Mouse (Mus musculus): ENCODE results near the gene Hes5.

Gene Hes5

DNA sequence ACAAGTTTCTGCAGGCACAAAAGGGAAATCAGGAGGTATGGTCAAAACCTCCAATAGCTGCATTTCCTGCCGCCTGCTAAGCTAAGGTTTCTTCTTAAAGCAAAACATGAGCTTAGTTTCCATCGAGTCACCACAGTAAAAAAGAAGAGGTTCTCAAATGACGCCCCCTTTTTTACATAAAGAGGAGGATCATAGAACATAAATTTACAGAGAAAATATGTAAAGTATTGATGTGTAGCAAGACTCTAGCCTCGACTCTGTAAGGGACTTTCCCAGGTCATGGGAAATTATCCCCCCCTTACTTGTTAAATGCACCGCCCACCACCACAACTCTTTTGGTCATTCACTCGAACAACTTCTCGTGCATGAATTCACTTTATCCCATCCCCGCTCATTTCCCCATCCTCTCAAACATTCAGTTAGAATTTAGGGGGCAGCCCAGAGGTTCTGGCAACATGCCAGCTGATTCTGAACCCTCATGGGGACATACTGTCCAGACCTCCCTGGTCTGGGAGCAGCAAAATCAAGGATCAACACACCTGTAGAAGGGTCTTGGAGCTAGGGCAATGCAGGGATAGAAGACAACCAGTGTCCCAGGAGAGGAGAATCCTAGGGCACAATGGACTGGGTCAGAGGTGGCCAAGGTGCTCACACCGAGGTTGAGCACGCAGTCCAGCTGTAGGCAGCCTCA, 17.9 kb upstream of the Hes5 start:
- no peak for DNase-seq (ENCODE audit: low spot score in 2 of 2)

DNA sequence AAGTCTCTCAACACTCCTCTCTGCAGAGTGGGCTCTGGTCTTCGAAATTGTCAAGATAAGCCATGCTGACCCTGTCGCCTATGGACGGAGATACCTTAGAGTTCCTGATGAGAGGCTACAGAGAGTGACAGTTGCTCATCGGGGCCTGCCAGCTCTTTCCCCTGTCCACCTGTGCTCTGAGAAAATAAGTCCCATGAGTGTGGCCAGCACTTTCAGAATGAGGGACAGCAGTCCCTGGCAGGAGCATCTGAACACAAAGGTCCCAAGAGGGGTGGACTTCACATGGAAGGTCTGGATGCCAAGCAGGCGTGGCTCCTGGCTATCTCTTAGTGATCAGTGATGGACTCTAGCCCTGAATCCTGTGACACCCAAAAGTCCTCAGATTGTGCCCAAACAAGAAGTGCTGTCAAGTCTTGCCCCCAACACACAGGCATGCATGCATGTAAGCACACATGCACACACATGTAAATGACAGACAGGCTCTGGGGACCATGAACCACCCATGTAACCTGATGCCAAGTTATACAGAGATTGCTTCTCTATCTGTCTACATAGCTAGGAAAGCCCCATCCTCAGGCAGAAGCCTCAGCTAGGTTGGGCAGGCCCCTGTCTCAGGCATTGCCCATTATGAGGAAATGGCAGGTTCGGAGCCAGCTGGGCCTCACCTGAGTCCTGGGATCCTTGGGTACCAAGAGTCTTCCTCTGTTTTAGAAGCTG, 17.2 kb upstream of the Hes5 start:
- DNase-seq (ENCODE audit: low spot score in 2 of 2) = no peak

DNA sequence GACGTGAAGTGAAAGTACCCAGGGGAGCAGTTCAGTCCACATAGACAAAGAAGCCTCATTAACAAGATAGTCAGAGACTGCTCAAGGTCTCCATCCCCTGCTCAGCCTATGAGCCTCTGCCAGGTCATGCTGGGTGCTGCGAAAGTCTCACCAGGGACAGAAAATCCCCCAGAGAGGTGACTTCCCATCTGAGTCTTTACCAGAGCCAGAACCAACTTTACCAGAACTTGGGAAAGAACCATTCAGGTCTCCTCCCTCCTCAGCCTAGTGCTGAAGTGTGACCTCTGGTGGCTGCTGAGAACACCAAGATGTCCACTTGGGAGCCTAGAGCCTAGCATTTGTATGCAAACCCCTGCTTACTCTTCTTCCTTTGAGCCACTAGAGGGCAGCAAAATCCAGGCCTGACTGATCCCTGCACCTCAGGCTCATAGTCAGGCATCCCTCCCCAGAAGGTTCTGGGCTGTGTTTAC, 16.6 kb upstream of the Hes5 start:
- DNase-seq (ENCODE audit: low spot score in 2 of 2) = peak; percentile 83 to 84

- peak; percentile 65 to 66 for DNase-seq (ENCODE audit: low spot score in 2 of 2)
Measured at GRCm38 (mm10) chr4:154946319-154946718, 14.4 kb upstream of the Hes5 start.

- DNase-seq (ENCODE audit: low spot score in 2 of 2) = no peak
Measured at GRCm38 (mm10) chr4:154948066-154948939, 12.4 kb upstream of the Hes5 start.

DNA sequence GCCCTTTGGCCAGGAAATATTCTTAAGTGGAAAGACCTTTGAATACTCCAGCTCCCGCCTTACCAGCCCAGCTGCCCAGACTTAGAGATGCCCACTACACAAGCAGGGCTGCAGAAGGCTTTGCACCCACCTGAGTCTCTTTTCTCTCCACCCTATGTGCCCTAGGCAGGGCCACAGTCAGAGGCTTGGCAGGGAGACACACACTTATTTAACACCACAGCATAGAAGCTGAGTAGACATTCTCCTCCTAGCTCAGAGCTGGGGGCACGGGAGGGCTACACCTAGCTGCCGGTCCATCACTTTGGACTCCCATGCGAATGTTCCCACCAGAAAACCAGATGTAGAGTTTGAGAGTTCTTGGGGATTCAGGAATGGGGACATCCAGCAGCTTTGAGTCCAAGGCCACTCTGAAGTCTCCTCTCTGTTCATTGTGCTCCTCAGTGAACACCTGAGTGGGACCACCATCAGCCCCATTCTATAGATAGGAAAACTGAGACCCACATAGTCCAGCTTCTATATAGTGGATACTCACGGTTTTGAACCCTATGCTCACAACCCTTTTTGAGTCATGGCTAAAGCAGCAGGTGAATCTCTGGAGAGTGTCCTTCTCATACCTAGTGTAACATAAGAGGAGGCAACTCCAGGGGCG, 11.7 kb upstream of the Hes5 start:
- no peak for DNase-seq (ENCODE audit: low spot score in 2 of 2)

DNA sequence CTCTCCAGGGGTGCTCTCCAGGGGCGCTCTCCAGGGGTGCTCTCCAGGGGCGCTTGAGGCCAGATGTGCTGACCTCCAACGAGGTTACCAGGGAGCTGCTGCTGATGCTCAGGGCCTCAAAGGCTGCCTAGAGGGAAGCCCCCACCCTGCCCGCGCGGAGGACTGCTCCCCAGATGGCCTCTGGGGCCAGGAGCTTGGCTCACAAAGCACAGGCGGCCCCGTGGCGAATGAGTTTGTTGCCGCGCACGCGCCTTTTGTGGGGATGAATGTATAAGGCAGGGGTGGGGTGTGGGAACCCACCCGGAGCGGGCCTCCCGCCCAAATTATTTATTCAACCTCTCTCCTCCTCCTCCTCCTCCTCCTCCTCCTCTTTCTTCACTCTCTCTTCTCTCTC, 11.1 kb upstream of the Hes5 start:
- DNase-seq (ENCODE audit: low spot score in 2 of 2) = no peak

GRCm38 (mm10) chr4:154952461-154953241, 8.1 kb upstream of the Hes5 start:
- DNase-seq (ENCODE audit: low spot score in 2 of 2) = no peak

- no peak for DNase-seq (ENCODE audit: low spot score in 2 of 2)
Measured at GRCm38 (mm10) chr4:154956604-154957003, 4.1 kb upstream of the Hes5 start.

DNA sequence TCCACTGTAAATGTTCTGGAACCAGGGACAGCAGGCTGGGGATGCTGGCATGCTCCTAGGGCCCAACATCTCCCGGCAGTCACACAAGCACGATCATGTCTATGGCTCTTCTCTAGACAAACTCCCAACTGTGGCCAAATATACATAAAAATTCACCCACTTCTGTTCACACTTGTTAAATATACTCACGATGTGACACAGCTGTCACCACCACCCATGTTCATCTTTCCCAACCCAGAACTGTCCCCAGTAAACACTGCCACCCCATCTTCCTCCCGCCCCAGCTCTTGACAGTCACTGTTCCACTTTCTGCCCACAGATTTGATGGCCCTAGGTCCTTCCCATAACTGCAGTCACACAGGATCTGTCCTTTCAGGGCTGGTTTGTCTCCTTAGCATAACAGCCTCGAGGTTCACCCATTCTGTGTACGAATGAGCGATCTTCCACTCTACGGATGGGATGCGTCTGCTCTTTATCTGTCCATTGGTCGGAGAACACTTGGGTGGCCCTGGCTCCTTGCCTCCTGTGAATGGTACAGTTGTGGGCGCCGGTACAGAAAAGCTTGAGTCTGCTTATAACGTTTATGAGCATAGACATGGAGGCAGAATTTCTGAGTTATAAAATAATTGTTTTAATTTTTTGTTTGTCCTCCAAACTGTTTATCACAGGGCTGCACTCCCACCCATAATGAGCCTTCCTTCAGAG, 3.3 kb upstream of the Hes5 start:
- no peak for DNase-seq (ENCODE audit: low spot score in 2 of 2)

DNA sequence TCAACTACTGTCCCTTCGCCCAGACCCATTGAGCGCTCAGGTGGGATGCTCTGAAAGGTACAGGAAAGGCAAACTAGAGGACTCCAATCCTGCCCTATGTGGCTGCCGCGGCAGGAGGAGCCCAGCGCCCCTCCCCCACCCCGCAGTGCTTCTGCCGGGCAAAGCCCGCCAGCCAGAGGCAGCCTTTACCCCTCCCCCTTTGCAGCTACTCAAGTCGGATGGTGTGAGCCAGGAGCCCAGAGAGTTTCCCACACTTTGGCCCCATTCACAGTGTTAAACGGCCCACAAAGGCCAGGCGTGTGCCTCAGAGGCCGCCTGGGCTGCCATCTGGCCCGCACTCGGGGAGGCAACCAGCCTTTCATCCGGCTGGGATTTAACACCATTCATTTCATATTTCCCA, 2.6 kb upstream of the Hes5 start:
- DNase-seq (ENCODE audit: low spot score in 2 of 2) = no peak

GRCm38 (mm10) chr4:154958621-154959020, 2.1 kb upstream of the Hes5 start:
- no peak for DNase-seq (ENCODE audit: low spot score in 2 of 2)

DNA sequence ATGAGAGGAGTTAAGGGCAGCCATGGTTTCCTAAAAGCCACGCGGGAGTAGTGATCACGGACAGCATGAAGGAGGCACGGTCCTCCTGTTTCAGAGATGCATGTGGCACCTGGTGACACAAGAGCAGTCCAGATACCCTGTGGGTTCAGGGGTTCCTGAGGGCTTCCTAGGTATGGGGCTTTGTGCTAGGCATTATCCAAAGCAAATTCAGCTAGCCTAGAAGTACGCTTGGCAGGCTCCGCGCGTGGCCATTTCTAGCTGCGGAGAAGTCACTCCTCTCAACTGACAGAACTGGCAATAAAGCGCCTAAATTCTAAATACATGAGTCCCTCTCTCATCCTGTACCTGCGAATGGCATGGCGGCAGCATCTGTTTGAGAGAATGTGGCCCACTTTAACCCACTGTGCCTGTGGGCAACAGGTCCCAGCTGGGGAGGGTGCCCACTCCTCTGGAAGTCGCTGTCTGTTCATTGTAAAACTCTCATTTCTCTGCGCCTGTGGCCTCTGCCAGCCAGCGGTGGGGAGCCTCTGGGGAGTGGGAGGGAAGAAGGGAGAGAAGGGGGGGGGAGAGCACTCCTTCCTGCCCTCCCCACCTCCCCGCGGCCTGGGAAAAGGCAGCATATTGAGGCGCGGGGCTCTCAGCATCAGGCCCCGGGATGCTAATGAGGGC, 568 bp upstream of the Hes5 start:
- DNase-seq (ENCODE audit: low spot score in 2 of 2) = no peak

- DNase-seq (ENCODE audit: low spot score in 2 of 2) = no peak
Measured at GRCm38 (mm10) chr4:154961226-154961738, 559 bp downstream of the Hes5 start.

- no peak for DNase-seq (ENCODE audit: low spot score in 2 of 2)
Measured at GRCm38 (mm10) chr4:154961911-154962310, 1.2 kb downstream of the Hes5 start.

- no peak for DNase-seq (ENCODE audit: low spot score in 2 of 2)
Measured at GRCm38 (mm10) chr4:154962683-154963082, 2.0 kb downstream of the Hes5 start.

GRCm38 (mm10) chr4:154963190-154963836, 2.6 kb downstream of the Hes5 start:
- no peak for DNase-seq (ENCODE audit: low spot score in 2 of 2)

DNA sequence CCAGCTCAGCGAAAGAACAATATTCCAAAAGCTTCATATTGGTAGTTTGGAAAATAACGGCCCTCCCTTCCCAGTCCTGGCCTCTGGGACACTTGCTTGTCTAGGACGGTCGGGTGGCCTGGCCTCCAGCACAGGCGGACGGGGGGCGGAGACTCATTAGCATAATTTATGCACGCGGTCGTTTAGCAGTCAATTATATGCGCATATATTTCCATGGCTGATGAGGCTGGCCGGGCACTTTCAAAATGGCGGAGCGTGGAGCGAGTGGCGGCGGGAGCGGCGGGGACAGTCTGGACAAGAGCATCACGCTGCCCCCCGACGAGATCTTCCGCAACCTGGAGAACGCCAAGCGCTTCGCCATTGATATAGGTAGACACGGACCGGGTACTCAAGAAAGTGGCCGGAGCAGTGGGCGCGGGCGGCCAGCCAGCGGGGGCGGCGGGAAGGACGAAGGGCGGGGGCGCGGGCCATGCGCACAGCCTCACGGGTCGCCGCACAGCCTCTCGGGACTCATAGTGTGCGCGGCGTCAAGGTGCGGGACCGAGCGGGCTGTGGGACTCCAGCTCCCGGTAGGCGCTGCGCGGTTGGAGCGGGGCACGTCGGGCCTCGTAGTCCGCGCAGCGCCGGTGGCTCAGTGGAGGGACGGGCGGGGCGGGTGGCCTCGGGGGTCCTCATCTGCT, 3.3 kb downstream of the Hes5 start, which contains the start of gene Pank4:
Gene Pank4 (plus strand): TSS at position 223 of the 680 bp plus-strand sequence.
- peak; percentile 94 for DNase-seq (ENCODE audit: low spot score in 2 of 2)

Measured in heart, adult 9 months (tissue).